Mouse (Mus musculus) embryonic facial prominence, embryonic 11.5 days (tissue): ENCODE measurements around the gene Otop3. TPM values are rescaled to one million over a fixed set of nuclear protein-coding genes. Genes with fewer than 3 reads are reported as not detected.
"Not testable (repeated sequence)": the region's sequence is repeated elsewhere in the genome, so short reads cannot be mapped to it uniquely, and the experiment has no call there.

ENCODE experiments used
- ATAC-seq: fragments of 200-750 bp; cut with Nextera tagmentation; replicated peaks from 2 replicates; pipeline ENCODE4 v1.8.0; 2017; ENCODE audit warnings: low read depth; ENCODE audit not compliant: insufficient number of reproducible peaks, low FRiP score, low TSS enrichment
- DNase-seq: peaks from one replicate; pipeline ENCODE4 v3.0.0-alpha.2; 2015; ENCODE audit warnings: low spot score
- H3K27ac ChIP-seq: fragments of 300-500 bp; sonication (generic); replicated peaks from 2 replicates; pipeline ENCODE4 v1.5.1; 2014; ENCODE audit warnings: mild to moderate bottlenecking, low read depth, low read length, control low read depth
- H3K27me3 ChIP-seq: fragments of 300-500 bp; sonication (generic); 2 replicates; pipeline ENCODE4 v1.6.1; 2014; ENCODE audit warnings: mild to moderate bottlenecking, low read length, moderate library complexity, mixed read lengths; ENCODE audit not compliant: control insufficient read depth, insufficient read depth
- H3K36me3 ChIP-seq: fragments of 300-500 bp; sonication (generic); replicated peaks from 2 replicates; pipeline ENCODE4 v1.6.1; 2014; ENCODE audit warnings: low read depth, mild to moderate bottlenecking, low read length, moderate library complexity, mixed read lengths; ENCODE audit not compliant: control insufficient read depth, insufficient read depth
- H3K4me1 ChIP-seq: fragments of 300-500 bp; sonication (generic); 2 replicates; pipeline ENCODE4 v1.6.1; 2014; ENCODE audit warnings: low read length, mixed read lengths; ENCODE audit not compliant: control insufficient read depth, insufficient read depth
- H3K4me2 ChIP-seq: fragments of 300-500 bp; sonication (generic); 2 replicates; pipeline ENCODE4 v1.6.1; 2014; ENCODE audit warnings: low read depth, mild to moderate bottlenecking, control low read depth, low read length, moderate library complexity
- H3K4me3 ChIP-seq: fragments of 300-500 bp; sonication (generic); 2 replicates; pipeline ENCODE4 v1.5.1; 2014; ENCODE audit warnings: low read depth, low read length, control low read depth
- H3K9ac ChIP-seq: fragments of 300-500 bp; sonication (generic); replicated peaks from 2 replicates; pipeline ENCODE4 v1.6.1; 2014; ENCODE audit warnings: mild to moderate bottlenecking, control low read depth, low read length
- H3K9me3 ChIP-seq: fragments of 300-500 bp; sonication (generic); replicated peaks from 2 replicates; pipeline ENCODE4 v1.6.1; 2016; ENCODE audit warnings: mild to moderate bottlenecking, low read length, inconsistent platforms, mixed read lengths; ENCODE audit not compliant: control insufficient read depth
- WGBS: fragments of 180-500 bp; shearing (Covaris S2); extraction: QIAGEN DNeasy Blood & Tissue Kit; methylation state at CpG from one replicate; pipeline ENCODE4 v1.1.7; 2014; 5-methylcytosine and 5-hydroxymethylcytosine counted together
- polyA plus RNA-seq: library from polyadenylated mRNA; unstranded; fragments of >200 nt; fragmentation: Nextera tagmentation; extraction: Ambion mirVana; gene quantifications from 2 replicates; pipeline ENCODE4 v1.2.1, GENCODE M21; 2014

Gene Otop3
- polyA plus RNA-seq, 1 experiment from 2014 or later = not detected

GRCm38 (mm10) chr11:115381276-115381675 lies 46.7 kb downstream of the Otop3 start:
- Histone ChIP-seq H3K27me3 (no peaks in the 10 kb centered on the region), H3K36me3 (no peaks in the 10 kb centered on the region), H3K9ac (no peak overlapping the region; the same call in 1 of the 2 replicates), H3K4me2 (peak overlapping the region; percentile 84), H3K27ac (no peak overlapping the region), H3K4me3 (peak overlapping the region; percentile 86), H3K4me1 (peaks cover 10% of the 10 kb centered on the region), H3K9me3 (no peaks in the 10 kb centered on the region)
- peak; percentile 39 for DNase-seq
- 8% methylated on average over 9 of the region's 9 CpGs for WGBS
- ATAC-seq = no peak

- peak within 1 kb of the TSS; percentile 83 for H3K27ac ChIP-seq
- H3K27me3 ChIP-seq = no peaks in the 10 kb centered on the region
- no peaks in the 10 kb centered on the region for H3K9me3 ChIP-seq
- no peaks in the 10 kb centered on the region for H3K36me3 ChIP-seq
- peaks cover 10% of the 10 kb centered on the region for H3K4me1 ChIP-seq
- DNase-seq (peak; percentile 94), ATAC-seq (peak; percentile 82)
- H3K4me2 ChIP-seq = peak within 1 kb of the TSS; percentile 84
- WGBS = under 1% methylated on average over 71 of the region's 76 CpGs
- H3K9ac ChIP-seq = peak within 1 kb of the TSS; percentile 94
- peak within 1 kb of the TSS; percentile 86 for H3K4me3 ChIP-seq
Measured at GRCm38 (mm10) chr11:115381743-115382539, 47.4 kb downstream of the Otop3 start, which contains the start of gene Cdr2l. Gene Cdr2l, plus strand, starts transcription at chr11:115381916.

- WGBS = 18% methylated on average over 5 of the region's 5 CpGs
- Histone ChIP-seq H3K4me3 (peak overlapping the region; percentile 86), H3K4me2 (peak overlapping the region; percentile 84), H3K9ac (peak overlapping the region; percentile 94), H3K4me1 (peaks cover 10% of the 10 kb centered on the region), H3K27ac (no peak overlapping the region), H3K9me3 (no peaks in the 10 kb centered on the region), H3K36me3 (no peaks in the 10 kb centered on the region), H3K27me3 (no peaks in the 10 kb centered on the region)
- DNase-seq = no peak
- ATAC-seq = no peak
Measured at GRCm38 (mm10) chr11:115382891-115383290, 48.4 kb downstream of the Otop3 start.

- H3K9ac ChIP-seq = no peak overlapping the region; the same call in 1 of the 2 replicates
- H3K9me3 ChIP-seq = no peaks in the 10 kb centered on the region
- H3K4me1 ChIP-seq = peaks cover 10% of the 10 kb centered on the region
- DNase-seq (no peak), ATAC-seq (no peak)
- no peaks in the 10 kb centered on the region for H3K27me3 ChIP-seq
- no peak overlapping the region for H3K4me3 ChIP-seq
- H3K27ac ChIP-seq = no peak overlapping the region
- 48% methylated on average over 16 of the region's 16 CpGs for WGBS
- H3K36me3 ChIP-seq = no peaks in the 10 kb centered on the region
- peak overlapping the region; percentile 84 for H3K4me2 ChIP-seq
Measured at GRCm38 (mm10) chr11:115383701-115384474, 49.4 kb downstream of the Otop3 start.

GRCm38 (mm10) chr11:115384587-115384986 lies 50.1 kb downstream of the Otop3 start:
- H3K36me3 ChIP-seq = no peaks in the 10 kb centered on the region
- no peaks in the 10 kb centered on the region for H3K27me3 ChIP-seq
- H3K27ac ChIP-seq = no peak overlapping the region
- H3K4me3 ChIP-seq = no peak overlapping the region
- H3K4me1 ChIP-seq = peaks cover 10% of the 10 kb centered on the region
- no peak overlapping the region for H3K4me2 ChIP-seq
- 56% methylated on average over 5 of the region's 5 CpGs for WGBS
- no peaks in the 10 kb centered on the region for H3K9me3 ChIP-seq
- no peak overlapping the region for H3K9ac ChIP-seq
- no peak for DNase-seq
- no peak for ATAC-seq

- DNase-seq, H3K4me2 ChIP-seq, H3K27me3 ChIP-seq, H3K9ac ChIP-seq, H3K4me1 ChIP-seq, H3K27ac ChIP-seq, H3K36me3 ChIP-seq, H3K9me3 ChIP-seq, ATAC-seq, H3K4me3 ChIP-seq: not testable (repeated sequence)
- WGBS = 90% methylated on average over 3 of the region's 3 CpGs
Measured at GRCm38 (mm10) chr11:115386859-115387258, 52.3 kb downstream of the Otop3 start.

GRCm38 (mm10) chr11:115391358-115391757 lies 56.8 kb downstream of the Otop3 start:
- no peak overlapping the region for H3K27ac ChIP-seq
- no peaks in the 10 kb centered on the region for H3K9me3 ChIP-seq
- DNase-seq = no peak
- H3K36me3 ChIP-seq = peaks cover 2% of the 10 kb centered on the region
- no peak overlapping the region for H3K4me2 ChIP-seq
- no peak overlapping the region for H3K9ac ChIP-seq
- no peak for ATAC-seq
- H3K27me3 ChIP-seq = no peaks in the 10 kb centered on the region
- no peak overlapping the region for H3K4me3 ChIP-seq
- no peaks in the 10 kb centered on the region for H3K4me1 ChIP-seq
- 93% methylated on average over 7 of the region's 7 CpGs for WGBS
